Mouse (Mus musculus) spleen, adult 2 months (tissue): ENCODE data around the gene Zfp282.
A peak's percentile ranks its signal among the peaks of the same experiment; 100 is the strongest.

Experiments
- CTCF ChIP-seq: fragments of 200-500 bp; IDR thresholded peaks from 2 replicates; pipeline ENCODE4 v1.5.1; 2011; ENCODE audit warnings: mild to moderate bottlenecking, inconsistent platforms; ENCODE audit not compliant: insufficient read depth, insufficient read length, insufficient replicate concordance; ENCODE audit errors: extremely low read depth
- POLR2A ChIP-seq: fragments of 200-500 bp; IDR thresholded peaks from 2 replicates; pipeline ENCODE4 v1.6.1; 2011; ENCODE audit warnings: low read depth, low read length, inconsistent platforms

DNA sequence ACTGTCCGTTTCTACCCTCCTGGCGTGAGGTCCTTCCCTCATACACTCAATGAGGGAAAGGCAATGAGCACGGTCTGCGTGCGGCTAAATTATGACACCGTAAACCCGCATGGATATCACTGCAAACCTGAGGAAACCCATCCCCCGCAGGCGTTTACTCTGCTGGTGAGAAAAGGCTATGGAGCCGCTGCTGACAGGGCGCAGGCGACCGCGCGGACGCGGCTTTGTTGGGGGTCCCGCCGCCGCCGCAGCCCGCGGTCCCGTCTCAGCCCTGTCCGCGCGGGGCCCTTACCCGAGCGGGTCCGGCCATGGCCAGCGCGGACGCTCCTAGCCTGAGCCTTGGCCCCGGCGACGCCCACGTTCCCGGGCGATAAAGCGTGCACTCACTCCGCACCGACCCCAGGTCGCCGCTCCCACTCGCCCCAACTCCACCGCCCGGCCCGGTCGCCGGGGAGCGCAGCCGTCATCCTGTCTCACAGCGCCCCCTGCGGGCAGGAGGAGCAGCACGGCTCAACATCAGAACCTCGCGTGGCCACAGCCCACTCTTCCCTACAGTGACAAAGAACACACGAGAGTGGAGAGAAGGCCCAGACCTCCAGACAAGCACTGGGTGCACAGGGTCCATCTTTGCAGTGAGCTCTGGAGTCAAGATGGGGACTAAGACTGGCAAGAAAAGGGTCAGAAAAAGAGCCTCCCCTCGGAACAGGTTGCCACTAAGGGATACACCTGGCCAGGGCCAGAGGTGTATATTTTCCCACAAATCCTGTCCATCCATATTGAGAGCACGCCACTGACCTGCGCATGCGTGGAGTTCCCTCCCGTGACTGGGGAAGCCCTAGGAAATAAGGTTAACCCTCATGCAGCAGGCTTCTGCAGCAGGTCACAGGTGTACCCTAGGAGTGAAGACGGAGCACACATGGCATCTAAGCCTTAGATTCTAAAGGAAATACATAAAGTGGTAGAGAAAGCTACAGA, 46.6 kb upstream of the Zfp282 start, which contains the start of gene Zfp786:
- TF ChIP-seq POLR2A (no peak), CTCF (peak; percentile 97)
